Mouse (Mus musculus) heart, embryonic 10.5 days (tissue): ENCODE measurements around the gene Agk. TPM values are rescaled to one million over a fixed set of nuclear protein-coding genes. Genes with fewer than 3 reads are reported as not detected.
A peak's percentile ranks its signal among the peaks of the same experiment; 100 is the strongest.

Source experiments
- DNase-seq: peaks from one replicate; pipeline ENCODE4 v3.0.0-alpha.2; 2017; ENCODE audit warnings: low spot score
- H3K27ac ChIP-seq: fragments of 300-500 bp; sonication (generic); 2 replicates; pipeline ENCODE4 v1.5.1; 2016; ENCODE audit warnings: mild to moderate bottlenecking
- H3K27me3 ChIP-seq: fragments of 300-500 bp; sonication (generic); 2 replicates; pipeline ENCODE4 v1.6.1; 2016; ENCODE audit warnings: mild to moderate bottlenecking; ENCODE audit not compliant: poor library complexity, insufficient read depth, severe bottlenecking
- H3K36me3 ChIP-seq: fragments of 300-500 bp; sonication (generic); 2 replicates; pipeline ENCODE4 v1.6.1; 2016; ENCODE audit warnings: mild to moderate bottlenecking, moderate library complexity
- H3K4me1 ChIP-seq: fragments of 300-500 bp; sonication (generic); 2 replicates; pipeline ENCODE4 v1.6.1; 2016; ENCODE audit warnings: mild to moderate bottlenecking
- H3K4me3 ChIP-seq: fragments of 300-500 bp; sonication (generic); 2 replicates; pipeline ENCODE4 v1.5.1; 2016; ENCODE audit warnings: mild to moderate bottlenecking, moderate library complexity
- H3K9me3 ChIP-seq: fragments of 300-500 bp; sonication (generic); 2 replicates; pipeline ENCODE4 v1.6.1; 2016; ENCODE audit warnings: mild to moderate bottlenecking, moderate library complexity
- WGBS: fragments of 180-500 bp; shearing (Covaris S2); methylation state at CpG from one replicate; pipeline ENCODE4 v1.1.7; 2016; 5-methylcytosine and 5-hydroxymethylcytosine counted together
- polyA plus RNA-seq: library from polyadenylated mRNA; unstranded; fragments of >200 nt; fragmentation: Nextera tagmentation; extraction: Ambion mirVana; gene quantifications from 2 replicates; pipeline ENCODE4 v1.2.1, GENCODE M21; 2016

Agk gene
- polyA plus RNA-seq, 1 experiment from 2014 or later: 45.7 TPM

GRCm38 (mm10) chr6:40435151-40436046 lies 110.4 kb downstream of the Agk start:
- WGBS: under 1% methylated on average over 70 of the region's 72 CpGs
- peaks cover 5% of the 10 kb centered on the region; the same call in 1 of the 2 replicates for H3K4me1 ChIP-seq
- peak overlapping the region; percentile 92 for H3K27ac ChIP-seq
- H3K4me3 ChIP-seq: peak overlapping the region; percentile 89
- DNase-seq: no peak
- no peaks in the 10 kb centered on the region for H3K36me3 ChIP-seq
- H3K9me3 ChIP-seq: no peaks in the 10 kb centered on the region
- peaks cover 21% of the 10 kb centered on the region for H3K27me3 ChIP-seq

GRCm38 (mm10) chr6:40436047-40436483 lies 111.1 kb downstream of the Agk start, which contains the start of gene E330009J07Rik:
Gene E330009J07Rik (minus strand): TSS chr6:40436135.
- H3K27me3 ChIP-seq: peaks cover 22% of the 10 kb centered on the region
- H3K4me1 ChIP-seq: peaks cover 5% of the 10 kb centered on the region; the same call in 1 of the 2 replicates
- no peaks in the 10 kb centered on the region for H3K9me3 ChIP-seq
- 1% methylated on average over 38 of the region's 38 CpGs for WGBS
- peak within 1 kb of the TSS; percentile 92 for H3K27ac ChIP-seq
- peak within 1 kb of the TSS; percentile 89 for H3K4me3 ChIP-seq
- H3K36me3 ChIP-seq: no peaks in the 10 kb centered on the region
- DNase-seq: peak; percentile 82

GRCm38 (mm10) chr6:40438936-40439335 lies 114.0 kb downstream of the Agk start, which contains the start of gene Wee2:
Gene Wee2 (plus strand): TSS chr6:40439088.
- Histone ChIP-seq H3K27ac (no peak within 1 kb of the TSS), H3K27me3 (peaks cover 23% of the 10 kb centered on the region), H3K9me3 (no peaks in the 10 kb centered on the region), H3K36me3 (no peaks in the 10 kb centered on the region), H3K4me3 (no peak within 1 kb of the TSS), H3K4me1 (peaks cover 5% of the 10 kb centered on the region; the same call in 1 of the 2 replicates)
- no peak for DNase-seq
- 77% methylated on average over 5 of the region's 5 CpGs for WGBS

GRCm38 (mm10) chr6:40439731-40440130 lies 114.8 kb downstream of the Agk start:
- 31% methylated on average over 12 of the region's 12 CpGs for WGBS
- Histone ChIP-seq H3K36me3 (no peaks in the 10 kb centered on the region), H3K27ac (no peak overlapping the region), H3K9me3 (no peaks in the 10 kb centered on the region), H3K4me1 (peaks cover 5% of the 10 kb centered on the region; the same call in 1 of the 2 replicates), H3K27me3 (peaks cover 23% of the 10 kb centered on the region), H3K4me3 (no peak overlapping the region)
- DNase-seq: no peak

- H3K27ac ChIP-seq: no peak overlapping the region
- no peak for DNase-seq
- H3K4me1 ChIP-seq: no peaks in the 10 kb centered on the region
- H3K4me3 ChIP-seq: no peak overlapping the region
- no peaks in the 10 kb centered on the region for H3K9me3 ChIP-seq
- 64% methylated on average over 3 of the region's 3 CpGs for WGBS
- peaks cover 23% of the 10 kb centered on the region for H3K27me3 ChIP-seq
- no peaks in the 10 kb centered on the region for H3K36me3 ChIP-seq
Observed at GRCm38 (mm10) chr6:40441276-40441675, 116.3 kb downstream of the Agk start.

GRCm38 (mm10) chr6:40441755-40442154 lies 116.8 kb downstream of the Agk start:
- Histone ChIP-seq H3K27ac (no peak overlapping the region), H3K27me3 (peaks cover 23% of the 10 kb centered on the region), H3K9me3 (no peaks in the 10 kb centered on the region), H3K4me1 (no peaks in the 10 kb centered on the region), H3K36me3 (no peaks in the 10 kb centered on the region), H3K4me3 (no peak overlapping the region)
- DNase-seq: no peak
- WGBS: 33% methylated on average over 3 of the region's 3 CpGs

- Histone ChIP-seq H3K36me3 (no peaks in the 10 kb centered on the region), H3K4me1 (no peaks in the 10 kb centered on the region), H3K9me3 (no peaks in the 10 kb centered on the region), H3K4me3 (no peak overlapping the region), H3K27ac (no peak overlapping the region), H3K27me3 (peaks cover 12% of the 10 kb centered on the region; the same call in 1 of the 2 replicates)
- 27% methylated on average over 10 of the region's 10 CpGs for WGBS
- DNase-seq: no peak
Observed at GRCm38 (mm10) chr6:40443281-40443928, 118.4 kb downstream of the Agk start.

Other genes with a start within 250 kb of the Agk start
- gene E330009J07Rik, start 111.0 kb downstream of the Agk start, polyA plus RNA-seq: 3.6 and 6.8 TPM in 2 replicates
- 0.04 TPM in 1 of 2 replicates, not detected in the other for gene Wee2, start 113.9 kb downstream of the Agk start, polyA plus RNA-seq
- gene Ssbp1, start 146.2 kb downstream of the Agk start, polyA plus RNA-seq: 122 and 162 TPM in 2 replicates
- not detected in 2 replicates for gene Tas2r137, start 166.1 kb downstream of the Agk start, polyA plus RNA-seq
- not detected in 2 replicates for gene Tas2r108, start 168.4 kb downstream of the Agk start, polyA plus RNA-seq
- gene Prss37, start 194.3 kb downstream of the Agk start, polyA plus RNA-seq: 0.41 TPM in 1 of 2 replicates, not detected in the other
- not detected in 2 replicates for gene Olfr461, start 229.9 kb downstream of the Agk start, polyA plus RNA-seq
- not detected in 2 replicates for gene Olfr460, start 244.3 kb downstream of the Agk start, polyA plus RNA-seq